Mouse (Mus musculus) cerebellum, adult 2 months (tissue): ENCODE results near the gene Oard1. TPM values are rescaled to one million over a fixed set of nuclear protein-coding genes. Genes with fewer than 3 reads are reported as not detected.

Experiments used
- DNase-seq, 2 experiments: peaks; one replicate each; pipeline ENCODE4 v3.0.0; 2021
- H3K27ac ChIP-seq: fragments of 200-500 bp; 2 replicates; pipeline ENCODE4 v1.5.1; 2012; ENCODE audit warnings: low read length, control low read depth, inconsistent platforms; ENCODE audit not compliant: insufficient read depth
- H3K27me3 ChIP-seq: fragments of 200-500 bp; 2 replicates; pipeline ENCODE4 v1.6.1; 2012; ENCODE audit warnings: inconsistent platforms, mild to moderate bottlenecking, low read length, moderate library complexity; ENCODE audit not compliant: control insufficient read depth, insufficient read depth
- H3K4me1 ChIP-seq: fragments of 200-500 bp; 2 replicates; pipeline ENCODE4 v1.6.1; 2011; ENCODE audit warnings: low read length; ENCODE audit not compliant: control insufficient read depth, insufficient read depth
- H3K4me3 ChIP-seq: fragments of 200-500 bp; replicated peaks from 2 replicates; pipeline ENCODE3; 2011; ENCODE audit warnings: mild to moderate bottlenecking, low read depth, low read length, control low read depth; ENCODE audit not compliant: insufficient read depth
- CTCF ChIP-seq: fragments of 200-500 bp; IDR thresholded peaks from 2 replicates; pipeline ENCODE4 v1.5.1; 2011; ENCODE audit warnings: low read depth, mild to moderate bottlenecking, control low read depth, low read length, moderate library complexity, borderline replicate concordance; ENCODE audit not compliant: insufficient read depth
- POLR2A ChIP-seq: fragments of 200-500 bp; IDR thresholded peaks from 2 replicates; pipeline ENCODE4 v1.6.1; 2011; ENCODE audit warnings: low read length, control low read depth, borderline replicate concordance; ENCODE audit not compliant: insufficient read depth
- WGBS: fragments of 180-500 bp; shearing (Covaris S2); methylation state at CpG from one replicate; pipeline ENCODE4 v1.1.7; 2018; 5-methylcytosine and 5-hydroxymethylcytosine counted together
- polyA plus RNA-seq: library from polyadenylated mRNA; depleted of rRNA; stranded (reverse); fragments of >200 nt; gene quantifications from 2 replicates; pipeline ENCODE4 v1.2.3, GENCODE M21; 2012

Gene Oard1
- polyA plus RNA-seq, 1 experiment: 27.4 TPM

GRCm38 (mm10) chr17:48401710-48402109 is 8.1 kb upstream of the Oard1 start:
- no peak overlapping the region for H3K4me3 ChIP-seq
- no peak overlapping the region for H3K27ac ChIP-seq
- TF ChIP-seq CTCF (no peak), POLR2A (no peak)
- DNase-seq: no peak
- no peaks in the 10 kb centered on the region for H3K27me3 ChIP-seq
- no peaks in the 10 kb centered on the region; the same call in 1 of the 2 replicates for H3K4me1 ChIP-seq
- 95% methylated on average over 4 of the region's 4 CpGs for WGBS

DNA sequence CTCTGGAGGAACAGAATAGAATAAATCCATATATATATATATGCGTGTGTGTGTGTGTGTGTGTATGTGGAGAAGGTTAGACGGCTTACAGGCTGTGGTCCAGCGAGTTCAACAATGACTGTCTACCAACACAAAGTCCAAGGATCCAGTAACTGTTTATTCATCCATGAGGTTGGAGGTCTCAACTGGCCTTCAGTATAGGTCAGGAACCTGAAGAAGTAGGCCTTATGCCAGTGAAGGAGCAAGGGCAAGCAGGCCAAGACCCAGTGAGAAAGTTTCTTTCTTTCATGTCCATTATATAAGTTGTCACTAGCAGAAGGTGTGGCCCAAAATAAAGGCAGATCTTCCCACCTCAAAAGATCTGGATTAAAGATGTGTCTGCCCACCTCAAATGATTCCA is 7.1 kb upstream of the Oard1 start:
- peaks cover 3% of the 10 kb centered on the region for H3K4me1 ChIP-seq
- TF ChIP-seq CTCF: no peak
- no peak for TF ChIP-seq POLR2A
- H3K4me3 ChIP-seq: no peak overlapping the region
- H3K27me3 ChIP-seq: no peaks in the 10 kb centered on the region
- H3K27ac ChIP-seq: no peak overlapping the region
- DNase-seq: no peak
- 97% methylated on average over 3 of the region's 3 CpGs for WGBS

GRCm38 (mm10) chr17:48403848-48404247 is 6.0 kb upstream of the Oard1 start:
- H3K27me3 ChIP-seq: no peaks in the 10 kb centered on the region
- TF ChIP-seq POLR2A (no peak), CTCF (no peak)
- no peak for DNase-seq
- no peak overlapping the region for H3K4me3 ChIP-seq
- no peak overlapping the region for H3K27ac ChIP-seq
- peaks cover 3% of the 10 kb centered on the region for H3K4me1 ChIP-seq
- 95% methylated on average over 2 of the region's 2 CpGs for WGBS

- TF ChIP-seq POLR2A (no peak), CTCF (no peak)
- 95% methylated on average over 1 of the region's 1 CpGs for WGBS
- DNase-seq: no peak
- Histone ChIP-seq H3K4me3 (no peak overlapping the region), H3K4me1 (peaks cover 3% of the 10 kb centered on the region; the same call in 1 of the 2 replicates), H3K27ac (no peak overlapping the region), H3K27me3 (no peaks in the 10 kb centered on the region)
Observed at GRCm38 (mm10) chr17:48404706-48405105, 5.1 kb upstream of the Oard1 start.

DNA sequence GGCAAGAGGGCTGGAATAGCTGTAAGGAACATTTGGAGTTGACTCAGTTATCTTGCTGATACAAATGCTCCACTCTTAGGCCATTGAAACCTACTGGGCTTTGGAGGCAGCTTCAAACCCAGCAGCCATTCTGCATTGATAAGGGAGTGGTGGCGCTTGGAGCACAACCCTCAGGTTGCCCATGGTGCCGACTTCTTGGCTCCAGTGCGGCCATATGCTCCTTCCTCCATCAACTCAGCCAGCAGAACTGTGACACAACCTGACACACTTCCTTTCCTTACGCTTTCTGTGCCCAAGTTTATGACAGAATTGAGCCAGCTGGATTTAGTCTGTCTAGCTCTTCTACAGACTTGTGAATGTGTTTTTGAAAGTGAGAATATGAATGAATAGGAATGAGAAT is 2.7 kb upstream of the Oard1 start:
- Histone ChIP-seq H3K4me1 (peaks cover 7% of the 10 kb centered on the region; the same call in 1 of the 2 replicates), H3K27ac (no peak overlapping the region), H3K27me3 (no peaks in the 10 kb centered on the region), H3K4me3 (no peak overlapping the region)
- TF ChIP-seq POLR2A: no peak
- no peak for TF ChIP-seq CTCF
- DNase-seq: peak; percentile 42 to 54
- 8% methylated on average over 4 of the region's 4 CpGs for WGBS

GRCm38 (mm10) chr17:48407910-48408525 is 1.8 kb upstream of the Oard1 start:
- whole genome bisulfite sequencing: 5% methylated on average over 8 of the region's 8 CpGs
- peaks cover 7% of the 10 kb centered on the region; the same call in 1 of the 2 replicates for H3K4me1 ChIP-seq
- no peaks in the 10 kb centered on the region for H3K27me3 ChIP-seq
- peak overlapping the region; percentile 85 for H3K4me3 ChIP-seq
- TF ChIP-seq POLR2A (no peak), CTCF (no peak)
- H3K27ac ChIP-seq: peak overlapping the region; percentile 98
- DNase-seq: no peak

GRCm38 (mm10) chr17:48408526-48409291 is 1.1 kb upstream of the Oard1 start:
- Histone ChIP-seq H3K27ac (peak overlapping the region; percentile 98), H3K4me1 (peaks cover 7% of the 10 kb centered on the region; the same call in 1 of the 2 replicates), H3K27me3 (no peaks in the 10 kb centered on the region), H3K4me3 (peak overlapping the region; percentile 85)
- 1% methylated on average over 47 of the region's 47 CpGs for WGBS
- TF ChIP-seq POLR2A (peak; percentile 53; the same call in 1 of the 2 replicates), CTCF (no peak)
- DNase-seq: peak; percentile 80 to 81

DNA sequence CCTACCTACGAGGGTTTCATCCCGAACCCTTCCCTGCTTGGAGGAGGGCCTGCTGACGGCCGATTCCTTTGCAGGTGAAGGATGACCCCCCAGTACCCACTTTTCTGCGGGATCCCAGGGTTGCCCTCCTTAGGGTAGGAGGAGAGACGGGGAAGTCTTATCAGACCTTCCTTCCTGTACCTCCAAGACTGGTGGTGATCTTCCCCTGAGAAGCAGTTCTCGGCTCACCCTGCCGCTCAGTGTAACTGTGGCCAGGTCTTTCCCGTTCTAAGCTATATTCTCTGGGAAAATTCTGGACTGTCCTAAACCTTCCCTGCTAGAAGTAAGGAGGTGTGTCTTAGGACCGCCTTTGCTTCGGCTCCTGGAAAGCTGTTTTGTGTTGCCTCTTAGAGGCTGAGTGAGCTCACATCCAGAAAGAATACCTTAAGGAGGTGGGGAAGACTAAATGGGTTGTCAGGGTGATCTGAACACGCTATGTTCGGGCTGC is 528 bp downstream of the Oard1 start:
- Histone ChIP-seq H3K27me3 (no peaks in the 10 kb centered on the region), H3K27ac (peak overlapping the region; percentile 85), H3K4me1 (peaks cover 10% of the 10 kb centered on the region; the same call in 1 of the 2 replicates), H3K4me3 (peak overlapping the region; percentile 93)
- TF ChIP-seq CTCF (no peak), POLR2A (no peak)
- under 1% methylated on average over 13 of the region's 13 CpGs for whole genome bisulfite sequencing
- DNase-seq: no peak
